Mouse (Mus musculus): Measurements from ENCODE around the gene Naip2. TPM values are rescaled to one million over a fixed set of nuclear protein-coding genes. Genes with fewer than 3 reads are reported as not detected.
"Not testable (repeated sequence)": the region's sequence is repeated elsewhere in the genome, so short reads cannot be mapped to it uniquely, and the experiment has no call there.

Gene Naip2
- total and polyA plus RNA-seq, 3 experiments: 12.6 to 13.3 (median 12.8) TPM

GRCm38 (mm10) chr13:100166378-100166777, 35.5 kb downstream of the Naip2 start:
- in situ Hi-C loops (cut with MboI; ENCODE audit: low pct_ligation_motif_present, low pct_unique_long_range_greater_than_20kb, low sequenced_read_pairs); H3K9ac ChIP-seq (ENCODE audit: insufficient read depth, low read depth); H3K79me2 ChIP-seq (replicated peaks; ENCODE audit: control insufficient read depth, extremely low read depth, insufficient read depth, poor library complexity, severe bottlenecking); H3K27ac ChIP-seq (ENCODE audit: insufficient read depth, low read depth); H3K4me2 ChIP-seq (ENCODE audit: insufficient read depth, low read depth, poor library complexity, severe bottlenecking); DNase-seq (ENCODE audit: extremely low read depth); H3K27me3 ChIP-seq (replicated peaks); dilution Hi-C loops (cut with MboI; ENCODE audit: extremely low pct_ligation_motif_present, extremely low pct_unique_long_range_greater_than_20kb, low sequenced_read_pairs); H3K4me3 ChIP-seq (replicated peaks in 1 of 3; ENCODE audit: low read depth in 2 of 3, low read length in 2 of 3, poor library complexity in 1 of 3); H3K9me3 ChIP-seq (replicated peaks; ENCODE audit: low read length); H3K4me1 ChIP-seq (ENCODE audit: control insufficient read depth in 1 of 2, insufficient read depth in 2 of 2): not testable (repeated sequence)
- peaks cover 26 to 41% of the 10 kb centered on the region in 2 experiments for H3K36me3 ChIP-seq (replicated peaks in 1 of 2; ENCODE audit: control insufficient read depth in 1 of 2, insufficient read depth in 1 of 2, low read length in 1 of 2)

GRCm38 (mm10) chr13:100162467-100162866, 39.4 kb downstream of the Naip2 start:
- dilution Hi-C loops (cut with MboI; ENCODE audit: extremely low pct_ligation_motif_present, extremely low pct_unique_long_range_greater_than_20kb, low sequenced_read_pairs); H3K27ac ChIP-seq (ENCODE audit: insufficient read depth, low read depth): not testable (repeated sequence)

GRCm38 (mm10) chr13:100161171-100161870, 40.6 kb downstream of the Naip2 start:
- H3K4me3 ChIP-seq (replicated peaks in 1 of 3; ENCODE audit: low read depth in 2 of 3, low read length in 2 of 3, poor library complexity in 1 of 3): not testable (repeated sequence)

More at GRCm38 (mm10) chr13:100162467-100162866, 39.4 kb downstream of the Naip2 start:
- H3K9me3 ChIP-seq (replicated peaks; ENCODE audit: low read length); H3K4me3 ChIP-seq (replicated peaks in 1 of 3; ENCODE audit: low read depth in 2 of 3, low read length in 2 of 3, poor library complexity in 1 of 3); H3K4me2 ChIP-seq (ENCODE audit: insufficient read depth, low read depth, poor library complexity, severe bottlenecking); H3K9ac ChIP-seq (ENCODE audit: insufficient read depth, low read depth); H3K79me2 ChIP-seq (replicated peaks; ENCODE audit: control insufficient read depth, extremely low read depth, insufficient read depth, poor library complexity, severe bottlenecking); DNase-seq (ENCODE audit: extremely low read depth); H3K4me1 ChIP-seq (ENCODE audit: control insufficient read depth in 1 of 2, insufficient read depth in 2 of 2); in situ Hi-C loops (cut with MboI; ENCODE audit: low pct_ligation_motif_present, low pct_unique_long_range_greater_than_20kb, low sequenced_read_pairs); H3K27me3 ChIP-seq (replicated peaks): not testable (repeated sequence)
- peaks cover 26 to 58% of the 10 kb centered on the region in 2 experiments for H3K36me3 ChIP-seq (replicated peaks in 1 of 2; ENCODE audit: control insufficient read depth in 1 of 2, insufficient read depth in 1 of 2, low read length in 1 of 2)

GRCm38 (mm10) chr13:100156624-100157023, 45.3 kb downstream of the Naip2 start:
- H3K4me3 ChIP-seq (replicated peaks in 1 of 3; ENCODE audit: low read depth in 2 of 3, low read length in 2 of 3, poor library complexity in 1 of 3): no peak overlapping the region
- no peak for TF ChIP-seq SMC3 (IDR thresholded peaks at IDR 0.05; ENCODE audit: low read depth, low read length)
- TF ChIP-seq RAD21 (IDR thresholded peaks at IDR 0.05; ENCODE audit: low read depth, low read length): no peak
- no peak for TF ChIP-seq RCOR1 (conservative IDR thresholded peaks at IDR 0.05; ENCODE audit: low read depth, low read length)
- TF ChIP-seq JUN (IDR thresholded peaks at IDR 0.05; ENCODE audit: insufficient read depth, low read depth, low read length): no peak
- no peak for TF ChIP-seq NELFE (IDR thresholded peaks at IDR 0.05; ENCODE audit: low read depth, low read length)
- TF ChIP-seq ZNF384 (IDR thresholded peaks at IDR 0.05; ENCODE audit: low read depth, low read length): no peak
- TF ChIP-seq CHD2 (IDR thresholded peaks at IDR 0.05; ENCODE audit: low read length): no peak
- TF ChIP-seq GABPA (IDR thresholded peaks at IDR 0.05; ENCODE audit: insufficient replicate concordance, low read depth, low read length): no peak
- TF ChIP-seq USF1 (IDR thresholded peaks at IDR 0.05; ENCODE audit: low read depth, low read length): no peak
- no peaks in the 10 kb centered on the region for H3K79me2 ChIP-seq (replicated peaks; ENCODE audit: control insufficient read depth, extremely low read depth, insufficient read depth, poor library complexity, severe bottlenecking)
- no peaks in the 10 kb centered on the region for H3K27me3 ChIP-seq (replicated peaks)
- H3K4me1 ChIP-seq (ENCODE audit: control insufficient read depth in 1 of 2, insufficient read depth in 2 of 2): peaks cover 6 to 14% of the 10 kb centered on the region in 2 experiments; a peak in 2 of 4 replicates
- no peak overlapping the region for H3K9ac ChIP-seq (ENCODE audit: insufficient read depth, low read depth)
- DNase-seq (ENCODE audit: extremely low read depth): no peak
- in situ Hi-C loops (cut with MboI; ENCODE audit: low pct_ligation_motif_present, low pct_unique_long_range_greater_than_20kb, low sequenced_read_pairs) (no loop called here), dilution Hi-C loops (cut with MboI; ENCODE audit: extremely low pct_ligation_motif_present, extremely low pct_unique_long_range_greater_than_20kb, low sequenced_read_pairs) (no loop called here)
- no peak overlapping the region for H3K27ac ChIP-seq (ENCODE audit: insufficient read depth, low read depth)
- no peak overlapping the region for H3K4me2 ChIP-seq (ENCODE audit: insufficient read depth, low read depth, poor library complexity, severe bottlenecking)
- peaks cover 5 to 51% of the 10 kb centered on the region in 2 experiments for H3K36me3 ChIP-seq (replicated peaks in 1 of 2; ENCODE audit: control insufficient read depth in 1 of 2, insufficient read depth in 1 of 2, low read length in 1 of 2)
- no peaks in the 10 kb centered on the region for H3K9me3 ChIP-seq (replicated peaks; ENCODE audit: low read length)

More at GRCm38 (mm10) chr13:100161171-100161870, 40.6 kb downstream of the Naip2 start:
- H3K79me2 ChIP-seq (replicated peaks; ENCODE audit: control insufficient read depth, extremely low read depth, insufficient read depth, poor library complexity, severe bottlenecking); H3K27ac ChIP-seq (ENCODE audit: insufficient read depth, low read depth); in situ Hi-C loops (cut with MboI; ENCODE audit: low pct_ligation_motif_present, low pct_unique_long_range_greater_than_20kb, low sequenced_read_pairs); H3K4me1 ChIP-seq (ENCODE audit: control insufficient read depth in 1 of 2, insufficient read depth in 2 of 2); DNase-seq (ENCODE audit: extremely low read depth); H3K9me3 ChIP-seq (replicated peaks; ENCODE audit: low read length); dilution Hi-C loops (cut with MboI; ENCODE audit: extremely low pct_ligation_motif_present, extremely low pct_unique_long_range_greater_than_20kb, low sequenced_read_pairs); H3K4me2 ChIP-seq (ENCODE audit: insufficient read depth, low read depth, poor library complexity, severe bottlenecking); H3K27me3 ChIP-seq (replicated peaks); H3K9ac ChIP-seq (ENCODE audit: insufficient read depth, low read depth): not testable (repeated sequence)
- H3K36me3 ChIP-seq (replicated peaks in 1 of 2; ENCODE audit: control insufficient read depth in 1 of 2, insufficient read depth in 1 of 2, low read length in 1 of 2): peaks cover 22 to 59% of the 10 kb centered on the region in 2 experiments

Measured in CH12.LX (cell line).